Mouse (Mus musculus): ENCODE measurements at regions not wholly inside any gene's neighbourhood (a gene's known extent, or its start where the extent isn't known, plus 50 kb on each side); places are given as distances from the start of the nearest gene placed in this dataset.

DNA sequence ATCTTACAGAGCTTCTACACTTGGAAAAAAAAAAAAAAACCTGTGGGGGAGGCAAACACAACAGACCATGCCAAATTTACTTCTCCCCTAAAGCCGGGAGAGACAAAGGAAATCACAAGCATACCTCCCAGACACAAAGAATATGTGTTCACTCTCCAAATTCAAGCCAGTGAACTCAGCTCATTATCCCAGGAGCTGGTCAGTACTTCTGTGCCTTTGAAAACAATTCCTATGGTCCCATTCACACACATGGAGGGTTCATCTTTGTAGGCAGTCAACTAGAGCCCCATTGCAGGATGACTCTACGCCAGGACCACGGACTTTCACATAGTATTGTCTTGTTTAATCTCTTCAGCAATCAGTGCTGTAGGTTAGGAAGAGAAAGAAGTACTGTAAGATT lies 89.0 kb upstream of the Id4 start:
- no peaks in the 10 kb centered on the region for H3K27me3 ChIP-seq (replicated peaks)
- H3K4me3 ChIP-seq (replicated peaks in 1 of 3; ENCODE audit: low read depth in 2 of 3, low read length in 2 of 3, poor library complexity in 1 of 3) = no peak overlapping the region
- in situ Hi-C loops (cut with MboI; ENCODE audit: low pct_ligation_motif_present, low pct_unique_long_range_greater_than_20kb, low sequenced_read_pairs) (no loop called here), dilution Hi-C loops (cut with MboI; ENCODE audit: extremely low pct_ligation_motif_present, extremely low pct_unique_long_range_greater_than_20kb, low sequenced_read_pairs) (no loop called here)
- no peak overlapping the region for H3K27ac ChIP-seq (ENCODE audit: insufficient read depth, low read depth)
- H3K9me3 ChIP-seq (replicated peaks; ENCODE audit: low read length) = peaks cover 61% of the 10 kb centered on the region
- no peaks in the 10 kb centered on the region for H3K4me1 ChIP-seq (ENCODE audit: control insufficient read depth in 1 of 2, insufficient read depth in 2 of 2)
- H3K9ac ChIP-seq (ENCODE audit: insufficient read depth, low read depth) = no peak overlapping the region
- DNase-seq (ENCODE audit: extremely low read depth) = no peak
- H3K36me3 ChIP-seq (replicated peaks in 1 of 2; ENCODE audit: control insufficient read depth in 1 of 2, insufficient read depth in 1 of 2, low read length in 1 of 2) = no peaks in the 10 kb centered on the region
- H3K4me2 ChIP-seq (ENCODE audit: insufficient read depth, low read depth, poor library complexity, severe bottlenecking) = no peak overlapping the region
- no peaks in the 10 kb centered on the region for H3K79me2 ChIP-seq (replicated peaks; ENCODE audit: control insufficient read depth, extremely low read depth, insufficient read depth, poor library complexity, severe bottlenecking)
- TF ChIP-seq MAZ (IDR thresholded peaks at IDR 0.05; ENCODE audit: low read depth, low read length) (no peak), POLR2AphosphoS2 (IDR thresholded peaks at IDR 0.05; ENCODE audit: low read depth, low read length) (no peak), EP300 (IDR thresholded peaks at IDR 0.05; ENCODE audit: low read length) (no peak), MAX (IDR thresholded peaks at IDR 0.05; ENCODE audit: low read length) (no peak), IRF4 (IDR thresholded peaks at IDR 0.05; ENCODE audit: low read depth, low read length) (no peak), ZNF384 (IDR thresholded peaks at IDR 0.05; ENCODE audit: low read depth, low read length) (no peak), ZC3H11A (IDR thresholded peaks at IDR 0.05; ENCODE audit: low read depth, low read length) (no peak), GABPA (IDR thresholded peaks at IDR 0.05; ENCODE audit: insufficient replicate concordance, low read depth, low read length) (no peak), TCF12 (IDR thresholded peaks at IDR 0.05; ENCODE audit: low read depth, low read length) (no peak), NELFE (IDR thresholded peaks at IDR 0.05; ENCODE audit: low read depth, low read length) (no peak), USF2 (conservative IDR thresholded peaks at IDR 0.05; ENCODE audit: low read depth, low read length) (no peak), MYC (IDR thresholded peaks at IDR 0.05; ENCODE audit: low read depth, low read length) (no peak), JUN (IDR thresholded peaks at IDR 0.05; ENCODE audit: insufficient read depth, low read depth, low read length) (no peak), MEF2A (IDR thresholded peaks at IDR 0.05; ENCODE audit: borderline replicate concordance, low read depth, low read length) (no peak), E2F4 (IDR thresholded peaks at IDR 0.05; ENCODE audit: insufficient replicate concordance, low read depth, low read length) (no peak), MXI1 (IDR thresholded peaks at IDR 0.05; ENCODE audit: low read depth, low read length) (no peak), USF1 (IDR thresholded peaks at IDR 0.05; ENCODE audit: low read depth, low read length) (no peak)

DNA sequence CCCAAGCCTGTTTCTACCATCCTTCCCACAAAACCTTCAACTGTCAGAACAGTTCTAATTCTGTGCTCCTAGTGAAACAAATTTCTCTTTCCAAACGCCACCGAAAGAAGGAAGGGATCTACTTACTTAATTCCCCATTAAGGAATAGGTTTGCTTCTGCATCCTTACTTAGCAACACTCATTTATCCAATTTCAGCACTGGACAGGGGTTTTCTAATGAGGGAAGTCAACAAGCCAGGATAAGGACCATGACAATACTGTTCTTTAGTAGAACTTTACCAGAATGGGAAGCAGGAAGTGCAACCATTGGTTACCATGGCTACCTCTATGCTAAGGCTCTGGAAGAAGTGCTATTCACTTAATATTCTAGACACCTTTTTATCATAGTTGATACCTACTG lies 68.6 kb upstream of the Id4 start:
- H3K4me2 ChIP-seq (ENCODE audit: insufficient read depth, low read depth, poor library complexity, severe bottlenecking) = no peak overlapping the region
- no peak overlapping the region for H3K4me3 ChIP-seq (replicated peaks in 1 of 3; ENCODE audit: low read depth in 2 of 3, low read length in 2 of 3, poor library complexity in 1 of 3)
- no peaks in the 10 kb centered on the region for H3K27me3 ChIP-seq (replicated peaks)
- in situ Hi-C loops (cut with MboI; ENCODE audit: low pct_ligation_motif_present, low pct_unique_long_range_greater_than_20kb, low sequenced_read_pairs) (no loop called here), dilution Hi-C loops (cut with MboI; ENCODE audit: extremely low pct_ligation_motif_present, extremely low pct_unique_long_range_greater_than_20kb, low sequenced_read_pairs) (no loop called here)
- H3K4me1 ChIP-seq (ENCODE audit: control insufficient read depth in 1 of 2, insufficient read depth in 2 of 2) = no peaks in the 10 kb centered on the region
- no peaks in the 10 kb centered on the region for H3K79me2 ChIP-seq (replicated peaks; ENCODE audit: control insufficient read depth, extremely low read depth, insufficient read depth, poor library complexity, severe bottlenecking)
- H3K9me3 ChIP-seq (replicated peaks; ENCODE audit: low read length) = peaks cover 78% of the 10 kb centered on the region
- TF ChIP-seq POLR2A (IDR thresholded peaks at IDR 0.05; ENCODE audit: low read depth, low read length) (no peak), MAX (IDR thresholded peaks at IDR 0.05; ENCODE audit: low read length) (no peak), ZNF384 (IDR thresholded peaks at IDR 0.05; ENCODE audit: low read depth, low read length) (no peak), MXI1 (IDR thresholded peaks at IDR 0.05; ENCODE audit: low read depth, low read length) (no peak), CHD1 (IDR thresholded peaks at IDR 0.05; ENCODE audit: low read depth, low read length) (no peak), MEF2A (IDR thresholded peaks at IDR 0.05; ENCODE audit: borderline replicate concordance, low read depth, low read length) (no peak), TCF12 (IDR thresholded peaks at IDR 0.05; ENCODE audit: low read depth, low read length) (no peak)
- H3K36me3 ChIP-seq (replicated peaks in 1 of 2; ENCODE audit: control insufficient read depth in 1 of 2, insufficient read depth in 1 of 2, low read length in 1 of 2) = no peaks in the 10 kb centered on the region
- no peak overlapping the region for H3K27ac ChIP-seq (ENCODE audit: insufficient read depth, low read depth)
- no peak for DNase-seq (ENCODE audit: extremely low read depth)
- no peak overlapping the region for H3K9ac ChIP-seq (ENCODE audit: insufficient read depth, low read depth)
